Mouse (Mus musculus) gastrocnemius, adult 2 months (tissue): ENCODE results near the gene Mkln1. TPM values are rescaled to one million over a fixed set of nuclear protein-coding genes. Genes with fewer than 3 reads are reported as not detected.

Source experiments
- DNase-seq: peaks from one replicate; pipeline ENCODE4 v3.0.0; 2022
- H3K27ac ChIP-seq: fragments of 200-600 bp; 2 replicates; pipeline ENCODE4 v1.8.1; 2022; ENCODE audit warnings: mild to moderate bottlenecking
- H3K4me3 ChIP-seq: fragments of 200-600 bp; 2 replicates; pipeline ENCODE4 v1.8.1; 2022; ENCODE audit warnings: mild to moderate bottlenecking, moderate library complexity
- CTCF ChIP-seq: fragments of 200-600 bp; IDR thresholded peaks from 2 replicates; pipeline ENCODE4 v1.8.1; 2022; ENCODE audit warnings: antibody characterized with exemption, mild to moderate bottlenecking, moderate library complexity
- intact Hi-C: fragments of 180-260 bp; cut with DNase I; formaldehyde crosslinking; loops from one replicate; pipeline ENCODE4 v1.15.1; 2025
- total RNA-seq, 2 experiments: library from RNA; stranded (reverse); gene quantifications; 2 replicates each; pipeline ENCODE4 v1.2.3; 2021

Gene Mkln1
- total RNA-seq, 2 experiments from 2014 or later: 151 to 170 TPM

- DNase-seq: no peak
- no peak for TF ChIP-seq CTCF
- no peak overlapping the region for H3K4me3 ChIP-seq
- intact Hi-C loops: no loop called here
- H3K27ac ChIP-seq: no peak overlapping the region
These were observed 97.7 kb downstream of the Mkln1 start for GRCm38 (mm10) chr6:31496227-31496626.

- no peak for DNase-seq
- TF ChIP-seq CTCF: no peak
- intact Hi-C loops: no loop called here
- Histone ChIP-seq H3K4me3 (no peak overlapping the region), H3K27ac (no peak overlapping the region)
These were observed 101.3 kb downstream of the Mkln1 start for GRCm38 (mm10) chr6:31499836-31500235.

- intact Hi-C loops: no loop called here
- DNase-seq: no peak
- Histone ChIP-seq H3K27ac (no peak overlapping the region), H3K4me3 (no peak overlapping the region)
- no peak for TF ChIP-seq CTCF
These were observed 101.7 kb downstream of the Mkln1 start for GRCm38 (mm10) chr6:31500260-31500659.

- intact Hi-C loops: no loop called here
- Histone ChIP-seq H3K4me3 (no peak overlapping the region), H3K27ac (no peak overlapping the region)
- no peak for DNase-seq
- no peak for TF ChIP-seq CTCF
These were observed 102.2 kb downstream of the Mkln1 start for GRCm38 (mm10) chr6:31500691-31501090.

- intact Hi-C loops: no loop called here
- no peak for DNase-seq
- H3K4me3 ChIP-seq: no peak overlapping the region
These were observed 104.1 kb downstream of the Mkln1 start for GRCm38 (mm10) chr6:31502614-31503013.

GRCm38 (mm10) chr6:31513726-31514125, 115.2 kb downstream of the Mkln1 start:
- TF ChIP-seq CTCF: no peak
- Histone ChIP-seq H3K27ac (peak overlapping the region; percentile 56), H3K4me3 (no peak overlapping the region)
- intact Hi-C loops: no loop called here
- peak; percentile 63 for DNase-seq

More at GRCm38 (mm10) chr6:31502614-31503013, 104.1 kb downstream of the Mkln1 start:
- H3K27ac ChIP-seq: peak overlapping the region; percentile 46
- TF ChIP-seq CTCF: no peak

- intact Hi-C loops: no loop called here
- no peak for DNase-seq
- Histone ChIP-seq H3K4me3 (no peak overlapping the region), H3K27ac (peak overlapping the region; percentile 64)
- no peak for TF ChIP-seq CTCF
These were observed 119.3 kb downstream of the Mkln1 start for GRCm38 (mm10) chr6:31517681-31518337.

GRCm38 (mm10) chr6:31518338-31518698, 119.8 kb downstream of the Mkln1 start:
- intact Hi-C loops: no loop called here
- TF ChIP-seq CTCF: no peak
- DNase-seq: no peak
- Histone ChIP-seq H3K27ac (peak overlapping the region; percentile 64), H3K4me3 (no peak overlapping the region)

GRCm38 (mm10) chr6:31519001-31519471, 120.5 kb downstream of the Mkln1 start:
- no peak for DNase-seq
- Histone ChIP-seq H3K27ac (peak overlapping the region; percentile 64), H3K4me3 (no peak overlapping the region)
- intact Hi-C loops: no loop called here
- TF ChIP-seq CTCF: peak; percentile 49

GRCm38 (mm10) chr6:31520486-31521215, 122.1 kb downstream of the Mkln1 start:
- TF ChIP-seq CTCF: no peak
- no peak for DNase-seq
- intact Hi-C loops: no loop called here

GRCm38 (mm10) chr6:31521491-31522355, 123.2 kb downstream of the Mkln1 start:
- DNase-seq: peak; percentile 5
- no peak for TF ChIP-seq CTCF
- H3K27ac ChIP-seq: no peak overlapping the region
- H3K4me3 ChIP-seq: no peak overlapping the region
- intact Hi-C loops: no loop called here

More at GRCm38 (mm10) chr6:31520486-31521215, 122.1 kb downstream of the Mkln1 start:
- Histone ChIP-seq H3K27ac (peak overlapping the region; percentile 28; the same call in 1 of the 2 replicates), H3K4me3 (no peak overlapping the region)

GRCm38 (mm10) chr6:31522478-31522877, 123.9 kb downstream of the Mkln1 start:
- no peak overlapping the region for H3K27ac ChIP-seq
- peak; percentile 12 for DNase-seq
- intact Hi-C loops: no loop called here
- H3K4me3 ChIP-seq: no peak overlapping the region
- no peak for TF ChIP-seq CTCF
